Mouse (Mus musculus) heart, postnatal 14 days (tissue): ENCODE data around the gene Atp9a. TPM values are rescaled to one million over a fixed set of nuclear protein-coding genes. Genes with fewer than 3 reads are reported as not detected.

Experiments
- DNase-seq, 2 experiments: peaks; one replicate each; pipeline ENCODE4 v3.0.0; 2021 to 2022
- intact Hi-C: fragments of 180-260 bp; cut with DNase I; formaldehyde crosslinking; loops from one replicate; pipeline ENCODE4 v1.15.1; 2025
- total RNA-seq, 2 experiments: library from RNA; stranded (reverse); gene quantifications; 2 replicates each; pipeline ENCODE4 v1.2.3; 2021

The Atp9a gene
- total RNA-seq, 2 experiments from 2014 or later: 45.9 to 46.2 TPM

- intact Hi-C loops: no loop called here
- DNase-seq: no peak
Measured at GRCm38 (mm10) chr2:168654482-168654881, 87.7 kb downstream of the Atp9a start.

DNA sequence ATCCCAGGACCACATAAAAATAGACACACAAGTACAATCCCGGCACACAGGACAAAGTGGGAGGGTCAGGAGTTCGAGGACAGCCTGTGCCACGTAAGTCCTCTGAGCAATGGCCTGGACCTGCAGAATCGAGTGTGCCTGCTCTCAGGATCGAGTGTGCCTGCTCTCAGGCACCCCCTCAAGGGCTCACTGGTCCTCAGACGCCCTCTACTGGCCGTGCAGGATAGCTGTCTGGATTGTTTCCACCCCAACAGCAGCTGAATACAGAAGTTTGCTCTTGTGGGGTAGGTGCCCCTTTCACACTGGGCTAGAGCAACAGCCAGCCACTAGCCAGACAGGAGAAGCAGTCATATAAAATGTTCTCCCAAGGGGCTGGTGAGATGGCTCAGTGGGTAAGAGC, 90.5 kb downstream of the Atp9a start:
- peak in 1 of 2 experiments; percentile 41 for DNase-seq
- intact Hi-C loops: no loop called here

- DNase-seq: no peak
- intact Hi-C loops: no loop called here
Measured at GRCm38 (mm10) chr2:168648171-168648570, 94.0 kb downstream of the Atp9a start.

GRCm38 (mm10) chr2:168644855-168645254, 97.4 kb downstream of the Atp9a start:
- intact Hi-C loops: no loop called here
- no peak for DNase-seq

DNA sequence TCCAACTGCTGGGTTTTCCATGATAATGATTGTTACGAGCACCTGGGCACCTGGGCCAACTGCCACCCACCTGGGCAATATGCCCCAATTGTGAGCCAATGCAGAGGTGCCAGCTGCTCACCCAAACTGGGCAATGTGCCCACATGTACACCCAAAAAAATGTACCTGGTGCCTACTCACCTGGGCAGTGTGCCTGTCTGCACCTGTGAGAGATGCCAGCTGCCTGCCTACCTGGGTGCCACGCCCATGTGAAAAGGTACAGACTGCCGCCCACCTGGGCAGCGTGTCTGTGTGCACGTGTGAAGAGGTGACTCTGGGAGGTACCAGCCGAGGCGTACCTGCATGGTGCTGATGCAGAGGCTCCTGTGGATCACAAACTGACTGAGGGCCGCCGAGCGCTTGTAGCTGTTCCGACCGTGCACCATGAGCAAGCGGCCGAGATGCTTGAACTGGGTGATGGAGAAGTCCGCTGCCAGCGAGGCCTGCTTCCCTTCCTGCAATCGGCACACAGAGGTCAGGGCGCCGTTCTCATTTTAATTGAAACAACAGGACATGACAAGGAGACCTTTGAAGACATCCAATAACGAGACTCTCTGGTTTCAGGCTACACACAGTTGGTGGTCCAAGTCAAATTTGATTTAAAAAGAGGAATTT, 98.6 kb downstream of the Atp9a start:
- intact Hi-C loops: no loop called here
- DNase-seq: no peak

- DNase-seq: no peak
- intact Hi-C loops: no loop called here
Measured at GRCm38 (mm10) chr2:168642187-168642586, 100.0 kb downstream of the Atp9a start.

DNA sequence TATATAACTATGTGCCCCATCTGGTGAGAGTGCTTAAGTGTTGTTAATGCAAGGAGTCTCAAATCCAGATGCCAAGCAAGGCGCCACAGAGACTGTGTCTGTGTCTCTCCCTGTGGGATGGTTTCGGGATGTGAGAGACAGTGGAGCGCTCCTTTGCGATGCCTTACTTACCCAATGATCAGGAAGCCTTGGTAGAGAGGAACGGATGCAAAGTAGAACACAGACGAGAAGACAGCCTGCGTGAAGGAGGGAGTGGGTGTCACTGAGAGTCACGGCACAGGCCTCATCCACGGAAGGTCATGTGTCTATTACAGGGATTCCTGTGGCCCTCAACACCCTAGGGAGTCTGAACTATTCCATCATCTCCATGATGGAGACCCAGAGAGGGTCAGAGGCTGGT, 101.7 kb downstream of the Atp9a start:
- intact Hi-C loops: no loop called here
- no peak for DNase-seq

DNA sequence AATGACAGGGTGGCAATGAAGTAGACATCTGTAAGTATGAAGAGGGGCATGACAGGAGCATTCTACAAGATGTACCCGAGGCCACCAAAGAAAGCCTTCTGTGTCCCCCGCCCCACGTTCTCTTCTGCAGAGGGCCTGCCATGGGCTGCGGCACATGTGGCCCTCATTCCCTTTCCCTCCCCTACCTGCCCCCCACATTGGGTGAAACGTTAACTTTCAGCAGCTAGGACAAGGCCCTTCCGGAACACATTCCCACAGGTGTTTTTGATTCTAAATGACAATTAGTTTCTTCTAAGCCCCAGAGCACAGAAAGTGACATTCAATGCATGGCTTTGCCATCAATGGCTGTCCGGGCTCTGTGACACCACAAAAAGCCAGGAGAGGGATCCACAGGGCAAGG, 107.3 kb downstream of the Atp9a start:
- intact Hi-C loops: loop anchor here (5.0 kb wide), 1 partner anchor 383 kb away; no protein-coding TSS in a partner anchor
- DNase-seq: no peak

GRCm38 (mm10) chr2:168633301-168633816, 108.8 kb downstream of the Atp9a start:
- intact Hi-C loops: loop anchor here (5.0 kb wide), 1 partner anchor 381 kb away; no protein-coding TSS in a partner anchor
- DNase-seq: peak in 1 of 2 experiments; percentile 32

DNA sequence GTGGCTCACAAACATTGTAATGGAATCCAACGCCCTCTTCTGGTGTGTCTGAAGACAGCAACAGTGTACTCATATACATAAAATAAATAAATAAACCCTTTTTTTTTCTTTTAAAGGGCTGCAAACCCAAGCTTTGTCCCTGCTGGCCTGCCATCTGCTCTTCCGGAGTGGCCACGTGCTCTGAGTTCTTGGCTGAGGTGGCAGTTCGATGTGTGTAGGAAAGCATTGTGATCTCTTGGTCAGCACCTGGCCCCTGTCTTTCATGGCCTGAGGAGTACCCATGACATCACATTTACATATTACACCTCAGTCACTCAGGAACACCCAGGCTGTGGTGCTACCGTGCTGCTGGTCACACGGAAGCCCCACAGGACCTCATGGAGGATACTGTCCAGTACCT, 109.7 kb downstream of the Atp9a start:
- intact Hi-C loops: loop anchor here (5.0 kb wide), 1 partner anchor 380 kb away; no protein-coding TSS in a partner anchor

DNA sequence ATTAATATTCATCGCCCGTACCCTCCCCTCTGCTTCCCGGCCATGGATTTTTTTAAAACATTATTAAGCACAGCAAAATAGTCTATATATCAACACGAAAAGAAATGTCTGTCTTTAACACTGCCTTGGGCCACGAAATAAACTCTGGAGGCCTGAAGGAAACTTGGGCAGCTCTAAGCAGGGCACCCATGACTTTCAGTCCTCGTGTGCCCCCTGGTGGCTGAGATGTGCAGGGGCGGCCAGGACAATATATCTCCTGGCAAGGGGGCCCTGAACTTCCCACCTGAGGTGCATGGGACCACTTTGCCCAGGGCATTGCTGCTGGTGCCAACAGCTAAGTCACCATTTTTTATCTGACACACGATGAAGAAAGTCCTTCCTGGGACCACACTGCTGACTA, 113.4 kb downstream of the Atp9a start:
- intact Hi-C loops: loop anchor here (1.0 to 5.0 kb wide), 2 partner anchors 36 to 159 kb away; no protein-coding TSS in a partner anchor
- peak; percentile 87 to 93 for DNase-seq

More for the DNA sequence above, 109.7 kb downstream of the Atp9a start:
- no peak for DNase-seq

DNA sequence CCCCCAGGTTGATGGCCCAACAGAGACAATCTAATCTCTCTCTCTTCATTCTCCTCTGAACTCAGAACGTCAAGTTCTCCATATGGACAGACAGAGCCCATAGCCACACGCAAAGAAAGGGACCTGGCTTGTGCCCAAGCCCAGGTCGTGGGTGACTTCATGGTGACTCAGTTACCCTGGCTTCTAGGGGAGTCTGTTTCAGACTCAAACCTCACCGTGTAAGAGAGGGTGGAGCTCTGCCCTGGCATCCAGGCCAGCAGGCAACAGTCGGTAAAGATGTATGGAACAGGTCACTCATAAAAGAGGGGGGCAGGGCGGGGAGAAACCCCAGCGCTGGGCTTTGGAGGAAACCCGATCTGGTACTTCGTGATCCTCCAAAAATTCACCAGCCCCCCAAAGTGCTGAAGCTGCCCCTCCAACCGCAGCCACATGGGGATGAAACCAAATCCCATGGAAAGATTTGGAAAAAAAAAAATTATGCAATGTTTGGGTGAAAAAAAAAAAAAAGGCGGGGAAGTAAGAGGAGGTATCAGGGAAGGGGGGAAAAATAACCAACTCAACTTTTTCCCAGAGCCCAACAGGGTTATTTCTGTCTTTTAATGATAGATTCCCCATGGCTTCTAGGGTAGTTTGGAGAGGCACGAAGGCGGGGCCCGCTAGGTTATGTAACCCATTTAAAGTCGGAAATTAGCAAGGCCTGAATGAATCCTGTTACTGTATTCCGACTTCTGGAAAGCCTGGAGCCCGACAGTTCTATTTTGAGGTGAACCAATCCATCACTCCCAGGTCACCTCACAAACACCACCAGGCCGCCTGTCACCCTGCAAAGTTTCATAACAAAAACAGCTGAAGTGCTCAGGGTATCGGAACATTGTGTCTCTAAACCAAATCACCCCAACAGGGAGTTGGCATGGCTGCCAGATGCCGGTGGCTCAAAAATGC, 114.1 kb downstream of the Atp9a start:
- no peak for DNase-seq

GRCm38 (mm10) chr2:168626385-168626784, 115.8 kb downstream of the Atp9a start:
- DNase-seq: no peak
- intact Hi-C loops: loop anchor here (5.0 kb wide), 1 partner anchor 34 kb away; no protein-coding TSS in a partner anchor

More for the DNA sequence above, 114.1 kb downstream of the Atp9a start:
- intact Hi-C loops: loop anchor here (5.0 kb wide), 1 partner anchor 36 kb away; no protein-coding TSS in a partner anchor

DNA sequence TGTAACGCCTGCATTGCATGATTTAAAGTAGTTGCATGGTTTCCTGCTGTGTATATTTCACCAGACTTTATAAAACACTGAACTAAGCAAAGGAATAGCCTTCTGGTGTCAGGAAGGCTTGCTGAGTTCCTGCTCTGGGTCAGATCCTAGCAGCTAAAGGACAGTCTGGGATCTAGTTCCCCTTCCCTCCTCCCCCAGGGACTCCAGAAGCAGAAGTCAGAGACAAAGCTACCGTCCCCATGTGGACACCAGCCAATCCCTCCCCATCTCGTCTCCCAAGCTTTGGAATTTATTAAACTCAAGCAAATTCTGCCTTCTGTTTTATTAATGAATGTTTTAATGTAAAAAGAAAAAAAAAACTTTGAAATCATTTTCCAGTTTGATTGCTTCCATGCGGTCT, 117.1 kb downstream of the Atp9a start:
- intact Hi-C loops: loop anchor here (5.0 kb wide), 1 partner anchor 33 kb away; no protein-coding TSS in a partner anchor
- no peak for DNase-seq

DNA sequence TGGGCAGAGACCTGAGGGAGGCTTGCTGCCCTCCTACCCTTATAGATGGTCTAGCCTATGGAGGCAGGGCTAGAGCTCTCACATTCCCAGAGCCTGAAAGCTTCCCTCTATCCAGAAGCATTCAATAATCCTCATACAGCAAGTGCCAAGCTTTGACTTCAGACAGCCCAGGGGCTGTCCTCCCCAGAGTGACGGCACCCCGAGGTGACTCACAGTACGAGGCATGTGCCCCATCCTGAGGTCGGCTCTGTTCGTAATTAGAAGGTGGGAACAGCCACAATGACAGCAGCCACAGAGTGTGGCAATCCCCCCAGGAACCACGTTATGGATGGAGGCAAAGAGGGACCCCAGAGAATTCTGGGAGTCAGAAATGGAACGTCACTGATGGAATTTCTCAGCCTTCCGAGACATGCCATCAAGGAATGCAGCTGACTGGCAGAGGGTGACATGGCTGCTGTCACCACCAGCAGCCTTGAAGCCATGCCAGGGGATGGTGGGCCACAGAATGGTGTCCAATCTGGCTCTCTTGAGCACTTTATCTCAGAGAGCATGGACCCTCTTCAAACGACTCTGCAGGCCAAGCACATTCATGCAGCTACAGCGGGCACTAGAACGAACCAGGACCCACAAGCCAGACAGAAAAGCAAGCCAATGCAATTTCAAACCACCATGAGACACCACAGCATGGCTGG, 121.0 kb downstream of the Atp9a start:
- intact Hi-C loops: no loop called here
- no peak for DNase-seq

DNA sequence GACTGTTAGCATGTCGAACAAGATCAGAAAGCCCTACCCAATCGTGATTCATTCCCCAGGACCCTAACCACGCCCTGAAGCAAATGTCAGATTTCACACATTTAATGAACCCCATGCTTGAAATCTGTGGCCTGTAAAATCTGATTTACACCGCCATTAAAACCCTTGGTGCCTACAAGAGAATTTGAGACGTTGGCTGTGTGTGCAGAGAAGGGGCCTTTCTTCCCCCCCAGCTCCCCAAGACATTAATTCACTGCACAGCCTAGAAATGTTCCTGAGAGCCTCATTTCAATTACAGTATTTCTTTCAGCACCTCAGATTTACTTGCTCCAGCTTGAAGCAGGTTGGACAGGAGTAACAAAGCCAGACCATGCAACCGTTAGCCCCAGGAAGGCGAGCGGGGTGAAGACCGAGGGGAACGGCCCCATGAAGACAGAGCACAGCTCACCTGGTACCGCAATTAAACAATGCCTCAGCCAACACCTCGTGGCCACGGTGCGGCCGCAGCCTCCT, 123.9 kb downstream of the Atp9a start:
- intact Hi-C loops: no loop called here

GRCm38 (mm10) chr2:168615160-168615559, 127.0 kb downstream of the Atp9a start:
- intact Hi-C loops: no loop called here
- DNase-seq: no peak

More for the DNA sequence above, 123.9 kb downstream of the Atp9a start:
- DNase-seq: no peak

GRCm38 (mm10) chr2:168614170-168614872, 127.9 kb downstream of the Atp9a start:
- intact Hi-C loops: no loop called here

GRCm38 (mm10) chr2:168613092-168613880, 128.9 kb downstream of the Atp9a start:
- DNase-seq: no peak
- intact Hi-C loops: no loop called here

More at GRCm38 (mm10) chr2:168614170-168614872, 127.9 kb downstream of the Atp9a start:
- peak; percentile 61 to 69 for DNase-seq
